Mouse (Mus musculus) embryonic facial prominence, embryonic 10.5 days (tissue): ENCODE measurements around the gene Tnxb. TPM values are rescaled to one million over a fixed set of nuclear protein-coding genes. Genes with fewer than 3 reads are reported as not detected.
"Not testable (repeated sequence)": the region's sequence is repeated elsewhere in the genome, so short reads cannot be mapped to it uniquely, and the experiment has no call there.

ENCODE experiments used
- DNase-seq: peaks from one replicate; pipeline ENCODE4 v3.0.0-alpha.2; 2017; ENCODE audit warnings: low spot score
- H3K27ac ChIP-seq: fragments of 300-500 bp; sonication (generic); replicated peaks from 2 replicates; pipeline ENCODE4 v1.5.1; 2016; ENCODE audit warnings: mild to moderate bottlenecking
- H3K27me3 ChIP-seq: fragments of 300-500 bp; sonication (generic); replicated peaks from 2 replicates; pipeline ENCODE4 v1.6.1; 2016; ENCODE audit warnings: low read depth, mild to moderate bottlenecking; ENCODE audit not compliant: poor library complexity, severe bottlenecking
- H3K36me3 ChIP-seq: fragments of 300-500 bp; sonication (generic); replicated peaks from 2 replicates; pipeline ENCODE4 v1.6.1; 2016; ENCODE audit warnings: mild to moderate bottlenecking, moderate library complexity
- H3K4me1 ChIP-seq: fragments of 300-500 bp; sonication (generic); 2 replicates; pipeline ENCODE4 v1.6.1; 2016
- H3K4me3 ChIP-seq: fragments of 300-500 bp; sonication (generic); 2 replicates; pipeline ENCODE4 v1.5.1; 2016; ENCODE audit warnings: mild to moderate bottlenecking, moderate library complexity
- H3K9me3 ChIP-seq: fragments of 300-500 bp; sonication (generic); 2 replicates; pipeline ENCODE4 v1.6.1; 2016; ENCODE audit warnings: mild to moderate bottlenecking
- WGBS: fragments of 180-500 bp; shearing (Covaris S2); methylation state at CpG from one replicate; pipeline ENCODE4 v1.1.7; 2016; 5-methylcytosine and 5-hydroxymethylcytosine counted together
- polyA plus RNA-seq: library from polyadenylated mRNA; unstranded; fragments of >200 nt; fragmentation: Nextera tagmentation; extraction: Ambion mirVana; gene quantifications from 2 replicates; pipeline ENCODE4 v1.2.1, GENCODE M21; 2016

Tnxb gene
- polyA plus RNA-seq, 1 experiment from 2014 or later: not detected

GRCm38 (mm10) chr17:34714181-34714907 lies 44.0 kb downstream of the Tnxb start:
- not testable (repeated sequence) for H3K27me3 ChIP-seq, H3K4me3 ChIP-seq, DNase-seq, H3K36me3 ChIP-seq, H3K27ac ChIP-seq, H3K4me1 ChIP-seq, H3K9me3 ChIP-seq
- 83% methylated on average over 9 of the region's 9 CpGs for WGBS

DNA sequence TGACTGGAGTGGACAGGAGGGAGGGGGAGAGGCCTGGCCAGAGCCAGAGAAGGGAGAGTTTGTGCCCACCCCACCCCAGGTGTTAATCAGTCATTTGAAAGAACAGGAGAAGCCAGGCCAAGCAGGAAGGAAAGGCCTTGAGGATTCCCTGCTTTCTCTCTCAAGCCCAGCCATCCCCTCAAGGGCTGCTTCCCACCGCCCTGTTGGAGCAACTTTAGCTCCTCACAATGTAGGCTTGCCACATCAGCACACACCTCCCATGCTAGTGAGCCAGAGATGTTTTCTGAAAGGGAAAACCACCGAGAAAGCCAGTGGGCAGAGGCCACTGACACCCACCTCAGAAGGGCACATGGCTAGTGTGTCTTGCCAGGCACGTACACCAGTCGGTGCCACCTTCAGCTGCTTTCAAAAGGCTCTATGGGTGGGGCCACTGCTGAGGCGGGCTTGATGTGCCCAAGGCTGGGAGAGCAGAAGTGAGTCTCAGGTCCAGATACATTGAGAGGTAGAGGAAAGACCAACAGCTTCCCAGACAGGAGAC lies 44.6 kb downstream of the Tnxb start:
- H3K9me3 ChIP-seq, DNase-seq, H3K4me1 ChIP-seq, H3K27ac ChIP-seq, H3K4me3 ChIP-seq, H3K36me3 ChIP-seq, H3K27me3 ChIP-seq: not testable (repeated sequence)
- 85% methylated on average over 5 of the region's 5 CpGs for WGBS

- not testable (repeated sequence) for H3K4me1 ChIP-seq, H3K27me3 ChIP-seq, H3K27ac ChIP-seq, H3K36me3 ChIP-seq, H3K4me3 ChIP-seq, DNase-seq, H3K9me3 ChIP-seq
- 78% methylated on average over 7 of the region's 7 CpGs for WGBS
Measured at GRCm38 (mm10) chr17:34715451-34715850, 45.1 kb downstream of the Tnxb start.

- H3K36me3 ChIP-seq: no peaks in the 10 kb centered on the region
- WGBS: 89% methylated on average over 15 of the region's 15 CpGs
- H3K27ac ChIP-seq: no peak overlapping the region
- no peaks in the 10 kb centered on the region for H3K4me1 ChIP-seq
- no peaks in the 10 kb centered on the region for H3K9me3 ChIP-seq
- no peak overlapping the region for H3K4me3 ChIP-seq
- no peaks in the 10 kb centered on the region for H3K27me3 ChIP-seq
- no peak for DNase-seq
Measured at GRCm38 (mm10) chr17:34716247-34716646, 45.9 kb downstream of the Tnxb start.

DNA sequence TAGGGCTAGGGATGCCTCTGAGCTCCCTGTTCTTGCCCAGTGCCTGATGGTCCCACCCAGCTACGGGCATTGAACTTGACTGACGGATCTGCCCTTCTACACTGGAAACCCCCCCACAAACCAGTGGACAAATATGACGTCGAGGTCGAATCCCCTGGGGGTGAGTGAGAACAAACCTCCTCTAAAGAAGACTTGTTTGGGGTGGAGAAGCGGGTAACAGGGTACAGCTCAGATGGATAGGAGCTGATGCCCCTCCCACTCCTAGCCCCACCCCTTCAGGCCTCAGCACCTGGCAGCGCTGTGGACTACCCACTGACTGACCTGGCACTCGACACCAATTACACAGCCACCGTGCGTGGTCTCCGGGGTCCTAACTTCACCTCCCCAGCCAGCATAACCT lies 47.1 kb downstream of the Tnxb start:
- Histone ChIP-seq H3K36me3 (no peaks in the 10 kb centered on the region), H3K9me3 (no peaks in the 10 kb centered on the region), H3K4me3 (no peak overlapping the region), H3K4me1 (no peaks in the 10 kb centered on the region), H3K27ac (no peak overlapping the region), H3K27me3 (no peaks in the 10 kb centered on the region)
- DNase-seq: no peak
- WGBS: 85% methylated on average over 11 of the region's 11 CpGs

DNA sequence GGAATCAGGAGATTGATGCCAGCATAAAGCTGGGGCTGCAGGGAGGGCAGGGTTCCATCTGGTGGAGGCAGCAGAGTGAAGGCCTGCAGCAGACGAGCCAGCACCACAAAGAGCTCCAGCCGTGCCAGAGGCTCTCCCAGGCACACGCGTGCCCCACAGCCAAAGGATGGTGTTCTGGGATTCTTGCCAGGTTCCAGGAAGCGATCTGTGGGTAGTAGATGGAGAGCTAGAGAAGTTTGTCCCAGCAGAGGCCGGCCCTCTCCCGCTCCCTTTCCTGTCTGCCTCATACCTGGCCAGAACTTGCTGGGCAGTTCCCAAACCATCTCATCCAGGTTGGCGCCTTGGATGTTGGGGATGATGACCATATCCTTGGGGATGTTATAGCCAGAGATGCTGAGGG lies 49.6 kb downstream of the Tnxb start:
- H3K27ac ChIP-seq, H3K36me3 ChIP-seq, H3K4me3 ChIP-seq, H3K27me3 ChIP-seq, DNase-seq, H3K4me1 ChIP-seq, H3K9me3 ChIP-seq: not testable (repeated sequence)
- 91% methylated on average over 8 of the region's 8 CpGs for WGBS

- 90% methylated on average over 4 of the region's 4 CpGs for WGBS
- H3K4me1 ChIP-seq, H3K27ac ChIP-seq: not testable (repeated sequence)
Measured at GRCm38 (mm10) chr17:34722238-34722637, 51.9 kb downstream of the Tnxb start.

DNA sequence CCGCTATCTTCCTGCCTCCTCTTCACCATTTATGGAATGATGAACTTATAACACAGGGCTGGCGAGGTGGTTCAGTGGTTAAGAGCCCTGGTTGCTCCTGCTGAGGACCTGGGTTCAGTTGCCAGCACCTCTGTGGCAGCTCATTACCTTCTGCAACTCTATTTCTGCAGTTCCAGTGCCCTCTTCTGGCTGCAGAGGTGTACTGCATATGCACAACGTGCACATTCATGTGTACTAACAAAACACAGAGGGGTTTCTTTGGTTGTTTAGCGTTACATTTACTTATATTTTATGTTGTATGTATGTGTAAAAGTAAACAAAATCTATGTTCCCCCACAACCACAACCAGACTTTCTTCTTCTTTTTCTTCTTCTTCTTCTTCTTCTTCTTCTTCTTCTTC lies 52.7 kb downstream of the Tnxb start:
- Histone ChIP-seq H3K36me3 (no peaks in the 10 kb centered on the region), H3K4me1 (no peaks in the 10 kb centered on the region), H3K4me3 (no peak overlapping the region), H3K27me3 (no peaks in the 10 kb centered on the region), H3K9me3 (peaks cover 6% of the 10 kb centered on the region; the same call in 1 of the 2 replicates), H3K27ac (no peak overlapping the region)
- DNase-seq: no peak
- 76% methylated on average over 4 of the region's 4 CpGs for WGBS

More at GRCm38 (mm10) chr17:34722238-34722637, 51.9 kb downstream of the Tnxb start:
- H3K36me3 ChIP-seq, H3K4me3 ChIP-seq, H3K27me3 ChIP-seq, H3K9me3 ChIP-seq, DNase-seq: not testable (repeated sequence)

GRCm38 (mm10) chr17:34727887-34728286 lies 57.6 kb downstream of the Tnxb start:
- H3K36me3 ChIP-seq: no peaks in the 10 kb centered on the region
- 80% methylated on average over 2 of the region's 2 CpGs for WGBS

DNA sequence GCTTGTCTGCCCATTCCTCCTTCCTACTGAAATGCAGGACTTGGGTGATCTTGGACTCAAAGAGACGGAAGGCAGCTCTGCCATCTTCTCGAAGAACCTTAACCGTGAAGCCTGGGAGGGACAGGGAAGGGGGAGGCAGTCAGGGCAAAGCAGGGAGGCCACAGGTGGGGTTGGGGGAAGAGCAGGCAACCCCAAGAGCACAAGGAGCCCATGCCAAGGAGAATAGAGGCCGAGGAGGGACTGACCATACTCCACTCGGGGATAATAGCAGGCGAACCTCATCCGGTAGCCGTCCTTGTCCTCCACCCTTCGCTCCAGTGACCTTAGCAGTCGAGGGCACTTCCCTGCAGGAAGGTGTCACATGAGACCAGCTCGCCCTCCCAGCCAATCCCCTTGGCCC lies 58.8 kb downstream of the Tnxb start:
- H3K27ac ChIP-seq, H3K9me3 ChIP-seq, DNase-seq, H3K4me3 ChIP-seq, H3K4me1 ChIP-seq, H3K27me3 ChIP-seq, H3K36me3 ChIP-seq: not testable (repeated sequence)
- WGBS: 80% methylated on average over 11 of the region's 11 CpGs

More at GRCm38 (mm10) chr17:34727887-34728286, 57.6 kb downstream of the Tnxb start:
- Histone ChIP-seq H3K4me1 (no peaks in the 10 kb centered on the region), H3K27me3 (no peaks in the 10 kb centered on the region), H3K4me3 (no peak overlapping the region), H3K27ac (no peak overlapping the region), H3K9me3 (peaks cover 2% of the 10 kb centered on the region; the same call in 1 of the 2 replicates)
- DNase-seq: no peak

DNA sequence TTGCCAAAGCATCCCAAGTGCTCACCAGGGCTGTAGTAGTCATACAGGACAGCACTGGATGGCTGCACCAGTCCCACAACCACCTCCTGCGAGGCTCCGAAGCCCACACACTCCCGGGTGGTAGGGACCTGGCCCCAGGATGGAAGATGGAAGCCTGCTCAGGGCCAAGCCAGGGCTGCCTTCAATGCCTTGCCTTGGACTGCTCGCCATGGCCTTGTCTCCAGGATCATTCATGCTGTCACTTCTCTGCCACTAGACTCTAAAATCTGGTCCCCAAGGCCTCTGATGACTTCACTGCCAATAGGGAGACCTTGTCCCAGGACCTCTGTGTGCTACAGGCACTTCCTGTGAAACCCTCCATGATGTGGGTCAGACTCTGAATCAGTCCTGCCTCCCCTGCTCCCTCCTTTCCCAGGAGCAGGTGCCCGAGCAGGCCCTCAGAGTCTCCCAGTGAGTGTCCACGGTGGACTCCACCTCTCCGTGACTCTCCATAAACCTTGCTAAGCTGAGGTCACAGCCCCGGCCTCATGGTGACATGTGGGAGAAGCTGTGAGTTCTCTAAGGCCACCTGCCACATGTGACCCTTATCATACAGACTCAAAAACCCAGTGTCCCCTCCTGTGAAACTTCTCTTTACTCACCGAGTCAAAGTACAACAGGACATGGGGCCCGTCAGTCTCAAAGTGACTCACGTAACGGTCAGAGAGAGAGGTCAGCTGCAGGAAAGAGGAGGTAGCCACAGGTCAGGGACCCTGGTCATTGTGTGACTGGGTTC lies 59.6 kb downstream of the Tnxb start:
- 86% methylated on average over 12 of the region's 12 CpGs for WGBS
- H3K4me3 ChIP-seq, H3K27me3 ChIP-seq, H3K4me1 ChIP-seq, H3K9me3 ChIP-seq, H3K27ac ChIP-seq, H3K36me3 ChIP-seq, DNase-seq: not testable (repeated sequence)

GRCm38 (mm10) chr17:34737466-34737865 lies 67.1 kb downstream of the Tnxb start:
- WGBS: 86% methylated on average over 5 of the region's 5 CpGs
- H3K4me1 ChIP-seq: not testable (repeated sequence)

DNA sequence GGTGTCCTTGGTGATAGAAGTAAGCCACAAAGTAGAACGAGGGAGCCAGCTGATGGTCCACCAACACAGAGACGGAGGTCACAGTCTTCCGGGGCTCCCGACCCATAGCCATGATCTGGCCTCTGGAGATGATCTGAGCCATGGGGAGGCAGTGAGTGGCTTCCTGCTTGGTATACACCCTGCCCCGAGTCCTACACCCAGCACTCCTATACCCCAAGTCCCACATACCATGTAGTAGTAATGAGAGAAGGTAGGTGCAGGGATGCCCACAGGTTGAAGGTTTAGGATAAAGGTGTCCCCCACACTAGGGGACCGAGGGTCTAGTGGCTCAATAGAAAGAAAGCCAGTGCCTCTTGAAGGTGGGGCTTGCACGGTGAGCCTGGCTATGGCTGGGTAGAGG lies 69.4 kb downstream of the Tnxb start:
- not testable (repeated sequence) for H3K9me3 ChIP-seq, H3K27me3 ChIP-seq, H3K27ac ChIP-seq, H3K4me1 ChIP-seq, H3K36me3 ChIP-seq, H3K4me3 ChIP-seq, DNase-seq
- WGBS: 89% methylated on average over 7 of the region's 7 CpGs

More at GRCm38 (mm10) chr17:34737466-34737865, 67.1 kb downstream of the Tnxb start:
- H3K9me3 ChIP-seq, H3K27ac ChIP-seq, H3K4me3 ChIP-seq, H3K36me3 ChIP-seq, H3K27me3 ChIP-seq, DNase-seq: not testable (repeated sequence)
